In the genomic region with DNA sequence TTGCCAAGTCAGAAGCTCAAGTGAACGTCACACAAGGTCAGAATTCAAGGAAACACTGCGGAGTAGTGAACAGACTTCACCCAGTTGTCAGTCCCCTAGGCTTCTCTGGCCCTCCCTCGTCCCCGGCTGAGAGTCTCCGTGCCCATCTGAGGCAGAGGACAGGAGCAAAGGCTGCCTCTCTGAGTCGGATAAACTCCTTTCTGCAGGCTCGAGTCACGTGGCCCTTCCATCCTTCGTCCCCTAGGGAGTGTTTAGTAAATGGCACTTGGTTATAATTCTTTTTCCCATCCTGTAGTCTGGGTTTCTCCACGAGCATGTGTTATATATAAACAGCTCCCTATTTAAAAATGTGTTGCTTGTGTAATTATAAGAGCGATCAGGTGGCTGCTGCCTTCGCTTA, we compare ENCODE assay signal across 10 mouse cellular contexts. TPM values are rescaled to one million over a fixed set of nuclear protein-coding genes. Genes with fewer than 3 reads are reported as not detected.
DNase-seq lines count a peak whose midpoint lies in the region; ATAC-seq and TF ChIP-seq lines count a peak whose summit lies in the region.
"Had no signal": no experiment of that assay in that cellular context is flagged by ENCODE, and none has a peak within 500 bp of the region (broad histone marks: within the 10 kb centered on the region; RNA-seq: fewer than 3 reads in every experiment).

No protein-coding gene starts in this region.

- no peak for TF ChIP-seq POLR2A in cortical plate, adult 2 months (IDR thresholded peaks at IDR 0.05; ENCODE audit: extremely low read depth, insufficient read depth, low read length)

- DNase-seq in kidney, postnatal 0 days (ENCODE audit: low spot score) = no peak
- DNase-seq in kidney, adult 18-20 months = no peak
- no peak for DNase-seq in forebrain, postnatal 0 days
- no peak for DNase-seq in urinary bladder, postnatal 25 days (ENCODE audit: low spot score)
- DNase-seq in heart, adult 9 months (ENCODE audit: low spot score in 2 of 2) = no peak

- no peak for ATAC-seq in kidney, postnatal 0 days (replicated peaks; ENCODE audit: low FRiP score, low read depth)
- peak; percentile 42 for ATAC-seq in forebrain, postnatal 0 days
- ATAC-seq in limb, embryonic 13.5 days (ENCODE audit: low FRiP score, low read depth) = no peak

- no peak for TF ChIP-seq CTCF in kidney, postnatal 0 days (IDR thresholded peaks at IDR 0.05; ENCODE audit: low read depth)
- TF ChIP-seq CTCF in cortical plate, adult 2 months (IDR thresholded peaks at IDR 0.05; ENCODE audit: extremely low read depth, insufficient read depth, low read length) = no peak
- no peak for TF ChIP-seq CTCF in forebrain, postnatal 0 days (IDR thresholded peaks at IDR 0.05; ENCODE audit: low read depth)

- no peaks in the 10 kb centered on the region for H3K27me3 ChIP-seq in kidney, postnatal 0 days (ENCODE audit: insufficient read depth, low read length)
- no peaks in the 10 kb centered on the region for H3K27me3 ChIP-seq in forebrain, postnatal 0 days (ENCODE audit: insufficient read depth, low read length)
- H3K27me3 ChIP-seq in limb, embryonic 13.5 days = no peaks in the 10 kb centered on the region
- H3K27me3 ChIP-seq: liver, embryonic 13.5 days; midbrain, embryonic 12.5 days had no signal

- H3K4me2 ChIP-seq in kidney, postnatal 0 days (ENCODE audit: low read length) = peak overlapping the region; percentile 14; the same call in 1 of the 2 replicates
- no peak overlapping the region for H3K4me2 ChIP-seq in forebrain, postnatal 0 days (ENCODE audit: low read depth)
- H3K4me2 ChIP-seq in limb, embryonic 13.5 days (replicated peaks) = peak overlapping the region; percentile 14; the same call in 1 of the 2 replicates
- H3K4me2 ChIP-seq: liver, embryonic 13.5 days; midbrain, embryonic 12.5 days had no signal

- no peaks in the 10 kb centered on the region for H3K36me3 ChIP-seq in kidney, postnatal 0 days (ENCODE audit: insufficient read depth, low read length)
- H3K36me3 ChIP-seq in forebrain, postnatal 0 days (ENCODE audit: insufficient read depth) = no peaks in the 10 kb centered on the region
- H3K36me3 ChIP-seq in limb, embryonic 13.5 days = no peaks in the 10 kb centered on the region
- H3K36me3 ChIP-seq: midbrain, embryonic 12.5 days had no signal

- WGBS in kidney, postnatal 0 days = 47% methylated on average over 12 of the region's 12 CpGs
- 52% methylated on average over 12 of the region's 12 CpGs for WGBS in forebrain, postnatal 0 days
- 49% methylated on average over 12 of the region's 12 CpGs for WGBS in limb, embryonic 13.5 days

- H3K4me3 ChIP-seq in kidney, postnatal 0 days (replicated peaks; ENCODE audit: low read depth, low read length) = no peak overlapping the region
- no peak overlapping the region for H3K4me3 ChIP-seq in cortical plate, adult 2 months (ENCODE audit: insufficient read depth, low read length)
- H3K4me3 ChIP-seq in forebrain, postnatal 0 days (ENCODE audit: low read depth, low read length) = no peak overlapping the region
- no peak overlapping the region for H3K4me3 ChIP-seq in limb, embryonic 13.5 days
- H3K4me3 ChIP-seq: liver, embryonic 13.5 days; midbrain, embryonic 12.5 days had no signal

- H3K27ac ChIP-seq in kidney, postnatal 0 days = peak overlapping the region; percentile 36; the same call in 1 of the 2 replicates
- 0 out of 2 replicates have a peak overlapping the region, but pooled peaks have one; percentile 1 for H3K27ac ChIP-seq in cortical plate, adult 2 months (ENCODE audit: insufficient read depth, low read length)
- no peak overlapping the region for H3K27ac ChIP-seq in forebrain, postnatal 0 days (ENCODE audit: low read depth, low read length)
- H3K27ac ChIP-seq in limb, embryonic 13.5 days = no peak overlapping the region
- H3K27ac ChIP-seq: midbrain, embryonic 12.5 days had no signal

- H3K9ac ChIP-seq in kidney, postnatal 0 days (ENCODE audit: low read depth, low read length) = no peak overlapping the region
- H3K9ac ChIP-seq in forebrain, postnatal 0 days = no peak overlapping the region
- H3K9ac ChIP-seq in limb, embryonic 13.5 days = no peak overlapping the region
- H3K9ac ChIP-seq: liver, embryonic 13.5 days; midbrain, embryonic 12.5 days had no signal

- H3K9me3 ChIP-seq in kidney, postnatal 0 days (replicated peaks; ENCODE audit: low read length) = no peaks in the 10 kb centered on the region
- no peaks in the 10 kb centered on the region for H3K9me3 ChIP-seq in forebrain, postnatal 0 days (ENCODE audit: low read length)
- H3K9me3 ChIP-seq in limb, embryonic 13.5 days = no peaks in the 10 kb centered on the region
- H3K9me3 ChIP-seq: liver, embryonic 13.5 days; midbrain, embryonic 12.5 days had no signal

- H3K4me1 ChIP-seq in kidney, postnatal 0 days (replicated peaks; ENCODE audit: insufficient read depth, low read length) = peaks cover 6% of the 10 kb centered on the region; the same call in 1 of the 2 replicates
- H3K4me1 ChIP-seq in cortical plate, adult 2 months (ENCODE audit: control insufficient read depth, insufficient read depth, low read length) = 0 out of 2 replicates have a peak, but pooled peaks cover 1% of the 10 kb centered on the region
- H3K4me1 ChIP-seq in forebrain, postnatal 0 days (ENCODE audit: insufficient read depth) = 0 out of 2 replicates have a peak, but pooled peaks cover 4% of the 10 kb centered on the region
- peaks cover 18% of the 10 kb centered on the region for H3K4me1 ChIP-seq in limb, embryonic 13.5 days

RNA-seq across cellular contexts. Expression of a gene that starts 26.4 kb away (rescaled TPM):
- 24.2 and 28.6 TPM in 2 replicates for polyA plus RNA-seq in kidney, postnatal 0 days (2015; fragmentation: Nextera tagmentation; extraction: Ambion mirVana)
- 4.4 TPM in 2 replicates for polyA plus RNA-seq in cortical plate, adult 2 months (2012; rRNA removed)
- 21.4 and 23.7 TPM in 2 replicates for total RNA-seq in forebrain, postnatal 0 days (2014; rRNA removed)
- 23.8 and 28.8 TPM in 2 replicates for polyA plus RNA-seq in forebrain, postnatal 0 days (2015; fragmentation: Nextera tagmentation; extraction: Ambion mirVana)
- polyA plus RNA-seq in limb, embryonic 13.5 days (2015; fragmentation: Nextera tagmentation; extraction: Ambion mirVana) = 29.3 and 30.1 TPM in 2 replicates

RNA-seq across cellular contexts. Expression of a gene that starts 33.5 kb away (rescaled TPM):
- 0.41 and 0.42 TPM in 2 replicates for polyA plus RNA-seq in kidney, postnatal 0 days (2015; fragmentation: Nextera tagmentation; extraction: Ambion mirVana)
- polyA plus RNA-seq in cortical plate, adult 2 months (2012; rRNA removed) = 0.38 and 0.40 TPM in 2 replicates
- 0.76 and 0.85 TPM in 2 replicates for total RNA-seq in forebrain, postnatal 0 days (2014; rRNA removed)
- polyA plus RNA-seq in forebrain, postnatal 0 days (2015; fragmentation: Nextera tagmentation; extraction: Ambion mirVana) = 0.64 and 0.86 TPM in 2 replicates
- polyA plus RNA-seq in limb, embryonic 13.5 days (2015; fragmentation: Nextera tagmentation; extraction: Ambion mirVana) = 1.00 and 1.1 TPM in 2 replicates
- total RNA-seq: adrenal gland, adult 2 months had no signal
- polyA plus RNA-seq: adrenal gland, adult 2 months had no signal

RNA-seq across cellular contexts. Expression of a gene that starts 38.1 kb away (rescaled TPM):
- 1.7 and 1.8 TPM in 2 replicates for polyA plus RNA-seq in kidney, postnatal 0 days (2015; fragmentation: Nextera tagmentation; extraction: Ambion mirVana)
- 0.38 and 0.61 TPM in 2 replicates for polyA plus RNA-seq in cortical plate, adult 2 months (2012; rRNA removed)
- total RNA-seq in forebrain, postnatal 0 days (2014; rRNA removed) = 0.14 and 0.15 TPM in 2 replicates
- 0.28 and 0.29 TPM in 2 replicates for polyA plus RNA-seq in forebrain, postnatal 0 days (2015; fragmentation: Nextera tagmentation; extraction: Ambion mirVana)
- 0.08 and 0.14 TPM in 2 replicates for polyA plus RNA-seq in limb, embryonic 13.5 days (2015; fragmentation: Nextera tagmentation; extraction: Ambion mirVana)
- polyA plus RNA-seq: liver, embryonic 13.5 days had no signal

Comparison
In these comparisons a context has a peak if more than half of its experiments do, and no peak if none do; other contexts are left out.
1. H3K27ac ChIP-seq: peak in kidney, postnatal 0 days (single experiment) and cortical plate, adult 2 months (single experiment); none in forebrain, postnatal 0 days (single experiment) and limb, embryonic 13.5 days (single experiment).